Mouse (Mus musculus): ENCODE results near the gene Elane.
"Not testable (repeated sequence)": the region's sequence is repeated elsewhere in the genome, so short reads cannot be mapped to it uniquely, and the experiment has no call there.

- TF ChIP-seq CTCF (conservative IDR thresholded peaks at IDR 0.05; ENCODE audit: insufficient read depth, insufficient read length, low read depth, low read length); POLR2A (IDR thresholded peaks at IDR 0.05; ENCODE audit: low read depth, low read length): not testable (repeated sequence)
These were observed 1.1 kb upstream of the Elane start for GRCm38 (mm10) chr10:79884938-79885337.

Measured in kidney, adult 2 months (tissue).